Mouse (Mus musculus): Measurements from ENCODE around the gene Wls. TPM values are rescaled to one million over a fixed set of nuclear protein-coding genes. Genes with fewer than 3 reads are reported as not detected.

The Wls gene
- total and polyA plus RNA-seq, 3 experiments: not detected

- Histone ChIP-seq H3K4me1 (ENCODE audit: control insufficient read depth in 1 of 2, insufficient read depth in 2 of 2) (peaks cover 0 to 5% of the 10 kb centered on the region in 2 experiments; a peak in 1 of 4 replicates), H3K9me3 (replicated peaks; ENCODE audit: low read length) (no peaks in the 10 kb centered on the region), H3K36me3 (replicated peaks in 1 of 2; ENCODE audit: control insufficient read depth in 1 of 2, insufficient read depth in 1 of 2, low read length in 1 of 2) (no peaks in the 10 kb centered on the region), H3K4me2 (ENCODE audit: insufficient read depth, low read depth, poor library complexity, severe bottlenecking) (no peak overlapping the region), H3K4me3 (replicated peaks in 1 of 3; ENCODE audit: low read depth in 2 of 3, low read length in 2 of 3, poor library complexity in 1 of 3) (no peak overlapping the region), H3K27me3 (replicated peaks) (no peaks in the 10 kb centered on the region), H3K9ac (ENCODE audit: insufficient read depth, low read depth) (no peak overlapping the region), H3K79me2 (replicated peaks; ENCODE audit: control insufficient read depth, extremely low read depth, insufficient read depth, poor library complexity, severe bottlenecking) (no peaks in the 10 kb centered on the region), H3K27ac (ENCODE audit: insufficient read depth, low read depth) (no peak overlapping the region)
- in situ Hi-C loops (cut with MboI; ENCODE audit: low pct_ligation_motif_present, low pct_unique_long_range_greater_than_20kb, low sequenced_read_pairs) (no loop called here), dilution Hi-C loops (cut with MboI; ENCODE audit: extremely low pct_ligation_motif_present, extremely low pct_unique_long_range_greater_than_20kb, low sequenced_read_pairs) (no loop called here)
- no peak for DNase-seq (ENCODE audit: extremely low read depth)
- no peak for TF ChIP-seq ZNF384 (IDR thresholded peaks at IDR 0.05; ENCODE audit: low read depth, low read length)
These were observed 3.7 kb downstream of the Wls start for GRCm38 (mm10) chr3:159843135-159843534.

- Histone ChIP-seq H3K4me1 (ENCODE audit: control insufficient read depth in 1 of 2, insufficient read depth in 2 of 2) (no peaks in the 10 kb centered on the region; a peak in 1 of 4 replicates), H3K27ac (ENCODE audit: insufficient read depth, low read depth) (no peak overlapping the region), H3K4me3 (replicated peaks in 1 of 3; ENCODE audit: low read depth in 2 of 3, low read length in 2 of 3, poor library complexity in 1 of 3) (no peak overlapping the region), H3K27me3 (replicated peaks) (no peaks in the 10 kb centered on the region), H3K79me2 (replicated peaks; ENCODE audit: control insufficient read depth, extremely low read depth, insufficient read depth, poor library complexity, severe bottlenecking) (no peaks in the 10 kb centered on the region), H3K36me3 (replicated peaks in 1 of 2; ENCODE audit: control insufficient read depth in 1 of 2, insufficient read depth in 1 of 2, low read length in 1 of 2) (no peaks in the 10 kb centered on the region), H3K9ac (ENCODE audit: insufficient read depth, low read depth) (no peak overlapping the region), H3K9me3 (replicated peaks; ENCODE audit: low read length) (no peaks in the 10 kb centered on the region), H3K4me2 (ENCODE audit: insufficient read depth, low read depth, poor library complexity, severe bottlenecking) (no peak overlapping the region)
- TF ChIP-seq CHD1 (IDR thresholded peaks at IDR 0.05; ENCODE audit: low read depth, low read length): no peak
- no peak for TF ChIP-seq MYC (IDR thresholded peaks at IDR 0.05; ENCODE audit: low read depth, low read length)
- no peak for TF ChIP-seq RAD21 (IDR thresholded peaks at IDR 0.05; ENCODE audit: low read depth, low read length)
- TF ChIP-seq CHD2 (IDR thresholded peaks at IDR 0.05; ENCODE audit: low read length): no peak
- no peak for TF ChIP-seq ZNF384 (IDR thresholded peaks at IDR 0.05; ENCODE audit: low read depth, low read length)
- no peak for TF ChIP-seq ZMIZ1 (IDR thresholded peaks at IDR 0.05; ENCODE audit: low read depth, low read length)
- TF ChIP-seq USF1 (IDR thresholded peaks at IDR 0.05; ENCODE audit: low read depth, low read length): no peak
- TF ChIP-seq MEF2A (IDR thresholded peaks at IDR 0.05; ENCODE audit: borderline replicate concordance, low read depth, low read length): no peak
- dilution Hi-C loops (cut with MboI; ENCODE audit: extremely low pct_ligation_motif_present, extremely low pct_unique_long_range_greater_than_20kb, low sequenced_read_pairs) (no loop called here), in situ Hi-C loops (cut with MboI; ENCODE audit: low pct_ligation_motif_present, low pct_unique_long_range_greater_than_20kb, low sequenced_read_pairs) (no loop called here)
- no peak for DNase-seq (ENCODE audit: extremely low read depth)
These were observed 8.0 kb downstream of the Wls start for GRCm38 (mm10) chr3:159847410-159848016.

DNA sequence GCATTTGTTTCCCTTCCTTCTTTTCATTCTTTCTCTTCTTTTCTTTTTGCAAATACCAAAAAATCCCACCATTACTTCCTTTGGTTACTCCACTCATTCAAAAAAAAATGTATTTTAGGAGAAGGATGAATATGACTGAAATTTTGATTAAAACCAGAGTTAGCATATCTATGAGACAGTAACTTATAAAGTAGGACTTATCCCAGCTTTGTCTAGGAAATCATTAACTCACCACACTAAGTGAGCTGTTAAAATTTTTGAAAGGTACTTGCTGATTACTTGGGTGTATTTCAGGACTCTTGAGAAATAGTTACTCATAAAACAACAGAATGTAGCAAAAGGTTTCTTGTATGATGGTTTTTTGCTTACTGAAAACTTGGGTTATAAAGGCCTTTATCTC, 8.7 kb downstream of the Wls start:
- Histone ChIP-seq H3K27ac (ENCODE audit: insufficient read depth, low read depth) (no peak overlapping the region), H3K4me3 (replicated peaks in 1 of 3; ENCODE audit: low read depth in 2 of 3, low read length in 2 of 3, poor library complexity in 1 of 3) (no peak overlapping the region), H3K4me1 (ENCODE audit: control insufficient read depth in 1 of 2, insufficient read depth in 2 of 2) (no peaks in the 10 kb centered on the region), H3K36me3 (replicated peaks in 1 of 2; ENCODE audit: control insufficient read depth in 1 of 2, insufficient read depth in 1 of 2, low read length in 1 of 2) (no peaks in the 10 kb centered on the region), H3K9ac (ENCODE audit: insufficient read depth, low read depth) (no peak overlapping the region), H3K27me3 (replicated peaks) (no peaks in the 10 kb centered on the region), H3K9me3 (replicated peaks; ENCODE audit: low read length) (no peaks in the 10 kb centered on the region), H3K79me2 (replicated peaks; ENCODE audit: control insufficient read depth, extremely low read depth, insufficient read depth, poor library complexity, severe bottlenecking) (no peaks in the 10 kb centered on the region), H3K4me2 (ENCODE audit: insufficient read depth, low read depth, poor library complexity, severe bottlenecking) (no peak overlapping the region)
- no peak for DNase-seq (ENCODE audit: extremely low read depth)
- dilution Hi-C loops (cut with MboI; ENCODE audit: extremely low pct_ligation_motif_present, extremely low pct_unique_long_range_greater_than_20kb, low sequenced_read_pairs) (no loop called here), in situ Hi-C loops (cut with MboI; ENCODE audit: low pct_ligation_motif_present, low pct_unique_long_range_greater_than_20kb, low sequenced_read_pairs) (no loop called here)
- TF ChIP-seq MAZ (IDR thresholded peaks at IDR 0.05; ENCODE audit: low read depth, low read length) (no peak), MXI1 (IDR thresholded peaks at IDR 0.05; ENCODE audit: low read depth, low read length) (no peak), EP300 (IDR thresholded peaks at IDR 0.05; ENCODE audit: low read length) (no peak), KAT2A (IDR thresholded peaks at IDR 0.05; ENCODE audit: insufficient replicate concordance, low read length) (no peak), UBTF (IDR thresholded peaks at IDR 0.05; ENCODE audit: low read depth, low read length) (no peak), MAFK (IDR thresholded peaks at IDR 0.05; ENCODE audit: insufficient replicate concordance, low read length) (no peak), MEF2A (IDR thresholded peaks at IDR 0.05; ENCODE audit: borderline replicate concordance, low read depth, low read length) (no peak), JUND (conservative IDR thresholded peaks at IDR 0.05; ENCODE audit: low read depth, low read length) (no peak), E2F4 (IDR thresholded peaks at IDR 0.05; ENCODE audit: insufficient replicate concordance, low read depth, low read length) (no peak), IRF4 (IDR thresholded peaks at IDR 0.05; ENCODE audit: low read depth, low read length) (no peak), JUN (IDR thresholded peaks at IDR 0.05; ENCODE audit: insufficient read depth, low read depth, low read length) (no peak), CHD2 (IDR thresholded peaks at IDR 0.05; ENCODE audit: low read length) (no peak), SMC3 (IDR thresholded peaks at IDR 0.05; ENCODE audit: low read depth, low read length) (no peak), NELFE (IDR thresholded peaks at IDR 0.05; ENCODE audit: low read depth, low read length) (no peak), PAX5 (IDR thresholded peaks at IDR 0.05; ENCODE audit: low read length) (no peak), BHLHE40 (IDR thresholded peaks at IDR 0.05; ENCODE audit: low read depth, low read length) (no peak), USF1 (IDR thresholded peaks at IDR 0.05; ENCODE audit: low read depth, low read length) (no peak), RAD21 (IDR thresholded peaks at IDR 0.05; ENCODE audit: low read depth, low read length) (no peak), SIN3A (IDR thresholded peaks at IDR 0.05; ENCODE audit: low read length) (no peak), ZNF384 (IDR thresholded peaks at IDR 0.05; ENCODE audit: low read depth, low read length) (no peak)
